Mouse (Mus musculus) c-Kit-positive CD71-negative TER-119-negative erythroid progenitor cells, embryonic 14.5 days (primary cell): Measurements from ENCODE around the gene Acaca.

Source experiments
- DNase-seq: peaks from one replicate; pipeline ENCODE4 v3.0.0-alpha.2; 2013; ENCODE audit warnings: low read depth

Gene Acaca

GRCm38 (mm10) chr11:84393571-84393970 is 264.1 kb downstream of the Acaca start:
- no peak for DNase-seq

GRCm38 (mm10) chr11:84395010-84395409 is 265.5 kb downstream of the Acaca start:
- DNase-seq = no peak

GRCm38 (mm10) chr11:84406733-84407132 is 277.3 kb downstream of the Acaca start:
- DNase-seq = no peak

- no peak for DNase-seq
These were observed 280.9 kb downstream of the Acaca start for GRCm38 (mm10) chr11:84410383-84410782.

- no peak for DNase-seq
These were observed 281.6 kb downstream of the Acaca start for GRCm38 (mm10) chr11:84410879-84411641.

GRCm38 (mm10) chr11:84411642-84412018 is 282.2 kb downstream of the Acaca start:
- DNase-seq = no peak

GRCm38 (mm10) chr11:84412201-84412934 is 282.9 kb downstream of the Acaca start:
- DNase-seq = no peak

- no peak for DNase-seq
These were observed 283.6 kb downstream of the Acaca start for GRCm38 (mm10) chr11:84413111-84413510.

GRCm38 (mm10) chr11:84420779-84421178 is 291.3 kb downstream of the Acaca start:
- DNase-seq = no peak

- DNase-seq = no peak
These were observed 296.5 kb downstream of the Acaca start for GRCm38 (mm10) chr11:84425736-84426632.

- DNase-seq = no peak
These were observed 297.1 kb downstream of the Acaca start for GRCm38 (mm10) chr11:84426633-84426998.

GRCm38 (mm10) chr11:84429581-84429980 is 300.1 kb downstream of the Acaca start:
- DNase-seq = peak; percentile 28

- DNase-seq = no peak
These were observed 300.9 kb downstream of the Acaca start for GRCm38 (mm10) chr11:84430336-84430735.

- DNase-seq = no peak
These were observed 305.4 kb downstream of the Acaca start for GRCm38 (mm10) chr11:84434879-84435278.

GRCm38 (mm10) chr11:84440402-84440801 is 310.9 kb downstream of the Acaca start:
- no peak for DNase-seq

- DNase-seq = no peak
These were observed 313.3 kb downstream of the Acaca start for GRCm38 (mm10) chr11:84442554-84443331.
